Mouse (Mus musculus) hindbrain, postnatal 0 days (tissue): ENCODE measurements around the gene Ppfia4. TPM values are rescaled to one million over a fixed set of nuclear protein-coding genes. Genes with fewer than 3 reads are reported as not detected.
A peak's percentile ranks its signal among the peaks of the same experiment; 100 is the strongest.

Experiments used
- ATAC-seq: fragments of 200-750 bp; cut with Nextera tagmentation; 2 replicates; pipeline ENCODE4 v1.8.0; 2017; ENCODE audit warnings: mild to moderate bottlenecking, moderate TSS enrichment, moderate library complexity
- DNase-seq: peaks from one replicate; pipeline ENCODE4 v3.0.0-alpha.2; 2015; ENCODE audit warnings: low spot score
- H3K27ac ChIP-seq: fragments of 300-500 bp; sonication (generic); 2 replicates; pipeline ENCODE4 v1.5.1; 2014; ENCODE audit warnings: mild to moderate bottlenecking
- H3K27me3 ChIP-seq: fragments of 300-500 bp; sonication (generic); 2 replicates; pipeline ENCODE4 v1.6.1; 2014; ENCODE audit warnings: low read length, mixed read lengths; ENCODE audit not compliant: insufficient read depth
- H3K36me3 ChIP-seq: fragments of 300-500 bp; sonication (generic); 2 replicates; pipeline ENCODE4 v1.6.1; 2014; ENCODE audit warnings: low read length, mixed read lengths; ENCODE audit not compliant: insufficient read depth
- H3K4me1 ChIP-seq: fragments of 300-500 bp; sonication (generic); 2 replicates; pipeline ENCODE4 v1.6.1; 2014; ENCODE audit warnings: antibody characterized with exemption, low read length, mixed read lengths; ENCODE audit not compliant: insufficient read depth
- H3K4me2 ChIP-seq: fragments of 300-500 bp; sonication (generic); 2 replicates; pipeline ENCODE4 v1.6.1; 2014; ENCODE audit warnings: low read depth, mild to moderate bottlenecking, low read length, moderate library complexity, mixed read lengths
- H3K4me3 ChIP-seq: fragments of 300-500 bp; sonication (generic); 2 replicates; pipeline ENCODE4 v1.5.1; 2014; ENCODE audit warnings: low read length
- H3K9ac ChIP-seq: fragments of 300-500 bp; sonication (generic); replicated peaks from 2 replicates; pipeline ENCODE4 v1.6.1; 2014; ENCODE audit warnings: mild to moderate bottlenecking, low read length, moderate library complexity, mixed read lengths
- H3K9me3 ChIP-seq: fragments of 300-500 bp; sonication (generic); 2 replicates; pipeline ENCODE4 v1.6.1; 2016; ENCODE audit warnings: low read length, mixed read lengths
- CTCF ChIP-seq: IDR thresholded peaks from 2 replicates; pipeline ENCODE4 v1.5.1; 2016; ENCODE audit warnings: antibody characterized with exemption, control low read depth, low read depth
- WGBS: fragments of 180-500 bp; shearing (Covaris S2); extraction: QIAGEN DNeasy Blood & Tissue Kit; methylation state at CpG from one replicate; pipeline ENCODE4 v1.1.7; 2014; 5-methylcytosine and 5-hydroxymethylcytosine counted together
- polyA plus RNA-seq: library from polyadenylated mRNA; unstranded; fragments of >200 nt; fragmentation: Nextera tagmentation; extraction: Ambion mirVana; gene quantifications from 2 replicates; pipeline ENCODE4 v1.2.1, GENCODE M21; 2015
- total RNA-seq: library from RNA; depleted of rRNA; stranded (reverse); fragments of >200 nt; gene quantifications from 2 replicates; pipeline ENCODE4 v1.2.3, GENCODE M21; 2014

Gene Ppfia4
- total and polyA plus RNA-seq, 2 experiments from 2014 or later, result 31.6 to 46.5 TPM

- ATAC-seq (no peak), DNase-seq (no peak)
- Histone ChIP-seq H3K4me3 (no peak overlapping the region), H3K27ac (no peak overlapping the region), H3K4me2 (no peak overlapping the region), H3K4me1 (no peaks in the 10 kb centered on the region; the same call in 1 of the 2 replicates), H3K9me3 (no peaks in the 10 kb centered on the region), H3K36me3 (peaks cover 4% of the 10 kb centered on the region; the same call in 1 of the 2 replicates), H3K9ac (no peak overlapping the region), H3K27me3 (no peaks in the 10 kb centered on the region)
- WGBS, result 90% methylated on average over 9 of the region's 9 CpGs
- no peak for TF ChIP-seq CTCF
These were observed 27.8 kb downstream of the Ppfia4 start for GRCm38 (mm10) chr1:134304940-134305339.

GRCm38 (mm10) chr1:134302568-134303238, 30.0 kb downstream of the Ppfia4 start:
- Histone ChIP-seq H3K27me3 (no peaks in the 10 kb centered on the region), H3K9ac (no peak overlapping the region), H3K27ac (peak overlapping the region; percentile 54; the same call in 1 of the 2 replicates), H3K9me3 (no peaks in the 10 kb centered on the region), H3K4me2 (no peak overlapping the region), H3K4me3 (no peak overlapping the region), H3K4me1 (no peaks in the 10 kb centered on the region; the same call in 1 of the 2 replicates), H3K36me3 (no peaks in the 10 kb centered on the region; the same call in 1 of the 2 replicates)
- ATAC-seq, result no peak; the same call in 1 of the 2 replicates
- peak; percentile 50 for DNase-seq
- no peak for TF ChIP-seq CTCF
- WGBS, result 20% methylated on average over 8 of the region's 8 CpGs

- Histone ChIP-seq H3K4me1 (no peaks in the 10 kb centered on the region; the same call in 1 of the 2 replicates), H3K27me3 (no peaks in the 10 kb centered on the region), H3K27ac (no peak overlapping the region), H3K9ac (peak overlapping the region; percentile 39), H3K4me3 (peak overlapping the region; percentile 35), H3K9me3 (no peaks in the 10 kb centered on the region), H3K4me2 (peak overlapping the region; percentile 66), H3K36me3 (no peaks in the 10 kb centered on the region; the same call in 1 of the 2 replicates)
- 12% methylated on average over 57 of the region's 59 CpGs for WGBS
- peak; percentile 43 for ATAC-seq
- no peak for DNase-seq
- no peak for TF ChIP-seq CTCF
These were observed 33.9 kb downstream of the Ppfia4 start for GRCm38 (mm10) chr1:134298636-134299411.

GRCm38 (mm10) chr1:134297265-134297664, 35.5 kb downstream of the Ppfia4 start:
- H3K4me1 ChIP-seq, result no peaks in the 10 kb centered on the region
- no peaks in the 10 kb centered on the region; the same call in 1 of the 2 replicates for H3K36me3 ChIP-seq
- 68% methylated on average over 8 of the region's 8 CpGs for WGBS
- H3K9ac ChIP-seq, result no peak overlapping the region
- no peak for TF ChIP-seq CTCF
- ATAC-seq, result no peak
- no peak overlapping the region for H3K4me3 ChIP-seq
- H3K27ac ChIP-seq, result no peak overlapping the region
- peak; percentile 55 for DNase-seq
- H3K9me3 ChIP-seq, result no peaks in the 10 kb centered on the region
- no peaks in the 10 kb centered on the region for H3K27me3 ChIP-seq
- H3K4me2 ChIP-seq, result no peak overlapping the region

GRCm38 (mm10) chr1:134293738-134294604, 38.8 kb downstream of the Ppfia4 start:
- 63% methylated on average over 3 of the region's 3 CpGs for WGBS
- H3K4me1 ChIP-seq, result no peaks in the 10 kb centered on the region
- DNase-seq (no peak), ATAC-seq (no peak)
- no peak overlapping the region for H3K4me2 ChIP-seq
- H3K27ac ChIP-seq, result no peak overlapping the region
- no peaks in the 10 kb centered on the region for H3K9me3 ChIP-seq
- H3K27me3 ChIP-seq, result no peaks in the 10 kb centered on the region
- no peak overlapping the region for H3K9ac ChIP-seq
- H3K4me3 ChIP-seq, result no peak overlapping the region
- H3K36me3 ChIP-seq, result no peaks in the 10 kb centered on the region; the same call in 1 of the 2 replicates
- no peak for TF ChIP-seq CTCF

GRCm38 (mm10) chr1:134293276-134293675, 39.5 kb downstream of the Ppfia4 start:
- 90% methylated on average over 7 of the region's 7 CpGs for WGBS

More at GRCm38 (mm10) chr1:134293276-134293675, 39.5 kb downstream of the Ppfia4 start:
- H3K9me3 ChIP-seq, result no peaks in the 10 kb centered on the region
- TF ChIP-seq CTCF, result no peak
- no peak for DNase-seq
- no peaks in the 10 kb centered on the region for H3K4me1 ChIP-seq
- ATAC-seq, result no peak
- H3K9ac ChIP-seq, result no peak overlapping the region
- H3K4me3 ChIP-seq, result no peak overlapping the region
- H3K27ac ChIP-seq, result no peak overlapping the region
- H3K4me2 ChIP-seq, result no peak overlapping the region
- H3K27me3 ChIP-seq, result no peaks in the 10 kb centered on the region
- H3K36me3 ChIP-seq, result no peaks in the 10 kb centered on the region; the same call in 1 of the 2 replicates
